Mouse (Mus musculus) stomach, postnatal 0 days (tissue): Measurements from ENCODE around the gene Ppfia1.

Experiments used
- CTCF ChIP-seq: IDR thresholded peaks from 2 replicates; pipeline ENCODE4 v1.5.1; 2016; ENCODE audit warnings: antibody characterized with exemption, low read depth, mild to moderate bottlenecking, moderate library complexity
- EP300 ChIP-seq: optimal IDR thresholded peaks from 2 replicates; pipeline ENCODE3; 2016; ENCODE audit warnings: antibody characterized with exemption

DNA sequence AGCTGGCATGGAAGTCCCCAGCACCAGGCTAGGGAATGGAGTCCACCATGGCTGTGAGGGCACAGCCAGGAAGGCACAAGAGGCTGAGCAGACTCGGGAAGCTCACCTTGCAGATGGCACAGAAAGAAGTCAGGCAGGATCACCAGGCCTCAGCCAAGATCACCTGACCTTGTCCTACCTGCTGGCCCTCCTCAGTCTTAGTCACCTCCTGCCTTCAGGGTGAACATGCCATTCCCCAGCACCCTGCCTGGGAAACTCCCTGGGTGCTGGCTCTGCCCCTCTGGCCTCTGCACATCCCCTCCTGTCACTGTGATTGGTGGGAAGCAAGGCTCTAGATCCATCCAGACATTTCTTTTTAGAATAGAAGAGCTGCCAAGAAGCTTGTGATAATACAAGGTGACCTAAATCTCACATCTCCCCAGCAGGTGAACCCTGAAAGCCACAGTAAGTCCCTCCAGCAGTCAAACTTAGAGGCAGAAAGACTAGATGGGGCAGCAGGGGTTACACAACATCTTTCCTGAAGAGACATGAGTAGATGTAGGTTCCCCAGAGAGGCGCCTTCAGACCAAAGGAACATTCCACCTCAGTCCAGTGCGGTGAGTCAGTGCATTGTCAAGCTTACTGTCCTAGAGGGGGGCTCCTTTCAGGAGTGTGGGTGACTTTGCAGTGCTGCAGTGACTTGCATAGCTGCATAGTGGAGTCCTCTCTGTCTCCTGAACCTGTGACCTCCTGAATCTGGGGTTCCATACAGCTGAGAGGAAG, 13.6 kb upstream of the Ppfia1 start:
- no peak for TF ChIP-seq CTCF
- TF ChIP-seq EP300, result no peak
